14 mouse cellular contexts compared by ENCODE assay signal in the genomic region with DNA sequence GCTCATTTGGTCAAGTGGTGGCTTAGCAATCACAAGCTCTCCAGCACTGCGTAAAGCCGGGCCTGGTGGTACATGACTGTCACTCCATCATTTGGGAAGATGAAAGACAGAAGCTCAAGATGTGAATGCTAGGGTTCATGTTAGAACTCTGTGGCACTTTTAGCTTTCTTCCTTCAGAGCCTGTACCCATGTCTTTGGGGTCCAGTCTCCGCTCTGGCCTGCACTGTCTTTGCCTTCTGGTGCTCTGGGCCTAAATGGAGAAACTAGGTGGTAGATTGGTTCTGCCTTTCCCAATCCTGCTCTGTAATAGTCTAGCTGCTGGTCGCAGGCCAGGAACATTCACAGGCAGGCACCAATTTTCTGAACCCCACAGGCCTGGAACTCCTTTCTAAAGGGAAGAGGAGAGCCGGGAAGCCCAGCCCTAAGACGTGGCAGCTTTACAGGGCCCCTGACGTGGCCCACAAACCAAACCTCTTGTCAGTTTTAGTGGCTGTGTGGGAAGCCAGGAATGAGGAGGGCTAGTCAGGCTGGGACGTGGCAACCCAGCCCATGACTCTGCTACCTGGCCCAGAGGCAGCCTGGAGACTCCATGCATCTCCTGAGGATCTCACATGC. TPM values are rescaled to one million over a fixed set of nuclear protein-coding genes. Genes with fewer than 3 reads are reported as not detected.
A peak's percentile ranks its signal among the peaks of the same experiment; 100 is the strongest.
DNase-seq lines count a peak whose midpoint lies in the region; ATAC-seq and TF ChIP-seq lines count a peak whose summit lies in the region.
"Had no signal": no experiment of that assay in that cellular context is flagged by ENCODE, and none has a peak within 500 bp of the region (broad histone marks: within the 10 kb centered on the region; RNA-seq: fewer than 3 reads in every experiment).

No protein-coding gene starts in this region.

- no peaks in the 10 kb centered on the region for H3K9me3 ChIP-seq in hindbrain, embryonic 11.5 days (ENCODE audit: control insufficient read depth, low read length)
- no peaks in the 10 kb centered on the region for H3K9me3 ChIP-seq in hindbrain, embryonic 16.5 days (ENCODE audit: control insufficient read depth, low read length)
- H3K9me3 ChIP-seq: neural tube, embryonic 12.5 days had no signal

- 72% methylated on average over 8 of the region's 8 CpGs for WGBS in hindbrain, embryonic 11.5 days
- 72% methylated on average over 8 of the region's 8 CpGs for WGBS in hindbrain, embryonic 16.5 days

- peaks cover 12% of the 10 kb centered on the region for H3K4me1 ChIP-seq in hindbrain, embryonic 11.5 days (replicated peaks; ENCODE audit: control insufficient read depth, insufficient read depth, low read length)
- peaks cover 14% of the 10 kb centered on the region for H3K4me1 ChIP-seq in hindbrain, embryonic 16.5 days (ENCODE audit: control insufficient read depth, insufficient read depth, low read depth, low read length)
- H3K4me1 ChIP-seq in testis, adult 2 months (ENCODE audit: control insufficient read depth, insufficient read depth, low read length), result peaks cover 4% of the 10 kb centered on the region; the same call in 1 of the 2 replicates

- H3K4me3 ChIP-seq in hindbrain, embryonic 11.5 days (ENCODE audit: low read depth, low read length), result no peak overlapping the region
- H3K4me3 ChIP-seq in hindbrain, embryonic 16.5 days (ENCODE audit: low read length), result no peak overlapping the region
- no peak overlapping the region for H3K4me3 ChIP-seq in testis, adult 2 months (ENCODE audit: control insufficient read depth, low read depth, low read length)
- H3K4me3 ChIP-seq: neural tube, embryonic 12.5 days had no signal

- DNase-seq in hindbrain, embryonic 11.5 days (ENCODE audit: low spot score), result no peak
- no peak for DNase-seq in testis, postnatal 10 days (ENCODE audit: low spot score)
- DNase-seq in gastrocnemius, postnatal 36 days, result peak; percentile 42 to 45
- no peak for DNase-seq in c-Kit-positive CD71-positive TER-119-positive erythroid progenitor cells, embryonic 14.5 days (ENCODE audit: low spot score)
- no peak for DNase-seq in thymus, adult 18-20 months
- DNase-seq: adrenal gland, postnatal 10 days; cerebellum, adult 8-10 months; kidney, postnatal 14 days; thymus, postnatal 36 days had no signal

- TF ChIP-seq CTCF in testis, adult 2 months (IDR thresholded peaks at IDR 0.05; ENCODE audit: control insufficient read depth, insufficient read depth, insufficient replicate concordance, low read depth, low read length), result no peak

- no peak overlapping the region for H3K9ac ChIP-seq in hindbrain, embryonic 11.5 days (ENCODE audit: low read depth, low read length)
- H3K9ac ChIP-seq in hindbrain, embryonic 16.5 days (ENCODE audit: low read depth, low read length), result no peak overlapping the region
- H3K9ac ChIP-seq: neural tube, embryonic 12.5 days had no signal

- no peak for TF ChIP-seq POLR2A in testis, adult 2 months (IDR thresholded peaks at IDR 0.05; ENCODE audit: control insufficient read depth, low read depth, low read length)

- no peak overlapping the region for H3K4me2 ChIP-seq in hindbrain, embryonic 11.5 days (replicated peaks; ENCODE audit: low read depth, low read length)
- H3K4me2 ChIP-seq in hindbrain, embryonic 16.5 days (ENCODE audit: low read length), result no peak overlapping the region
- H3K4me2 ChIP-seq: neural tube, embryonic 12.5 days had no signal

- intact Hi-C loops in gastrocnemius, postnatal 36 days (cut with DNase I), result no loop called here

- H3K27ac ChIP-seq in hindbrain, embryonic 11.5 days (ENCODE audit: low read depth, low read length), result peak overlapping the region; percentile 79
- H3K27ac ChIP-seq in hindbrain, embryonic 16.5 days (ENCODE audit: low read depth, low read length), result no peak overlapping the region
- peak overlapping the region; percentile 16 for H3K27ac ChIP-seq in testis, adult 2 months (ENCODE audit: control insufficient read depth, insufficient read depth, low read depth, low read length)
- H3K27ac ChIP-seq: neural tube, embryonic 12.5 days had no signal

- H3K27me3 ChIP-seq in hindbrain, embryonic 11.5 days (ENCODE audit: control insufficient read depth, insufficient read depth, low read length), result no peaks in the 10 kb centered on the region
- no peaks in the 10 kb centered on the region for H3K27me3 ChIP-seq in hindbrain, embryonic 16.5 days (replicated peaks; ENCODE audit: control insufficient read depth, insufficient read depth, low read length)
- H3K27me3 ChIP-seq in testis, adult 2 months (ENCODE audit: control insufficient read depth, insufficient read depth, low read length), result no peaks in the 10 kb centered on the region
- H3K27me3 ChIP-seq: neural tube, embryonic 12.5 days had no signal

- H3K36me3 ChIP-seq in hindbrain, embryonic 11.5 days (ENCODE audit: control insufficient read depth, insufficient read depth, low read length), result no peaks in the 10 kb centered on the region
- no peaks in the 10 kb centered on the region for H3K36me3 ChIP-seq in hindbrain, embryonic 16.5 days (ENCODE audit: control insufficient read depth, insufficient read depth, low read length)
- H3K36me3 ChIP-seq in testis, adult 2 months (ENCODE audit: control insufficient read depth, insufficient read depth, low read length), result no peaks in the 10 kb centered on the region
- H3K36me3 ChIP-seq: neural tube, embryonic 12.5 days had no signal

- no peak for ATAC-seq in hindbrain, embryonic 11.5 days (ENCODE audit: low FRiP score)
- no peak for ATAC-seq in hindbrain, embryonic 16.5 days
- ATAC-seq: lung, postnatal 0 days had no signal

RNA-seq across cellular contexts. Expression of a gene that starts 1.9 kb away (rescaled TPM):
- 528 and 573 TPM in 2 replicates for polyA plus RNA-seq in hindbrain, embryonic 11.5 days (2014; fragmentation: Nextera tagmentation; extraction: Ambion mirVana)
- 616 and 724 TPM in 2 replicates for polyA plus RNA-seq in hindbrain, embryonic 16.5 days (2015; fragmentation: Nextera tagmentation; extraction: Ambion mirVana)
- 374 and 406 TPM in 2 replicates for polyA plus RNA-seq in testis, adult 2 months (2012; rRNA removed)
- 100 to 1,000 TPM; 572 to 675 TPM for total RNA-seq in gastrocnemius, postnatal 36 days (2021)
- total RNA-seq: MEL had no signal

RNA-seq across cellular contexts. Expression of a gene that starts 36.2 kb away (rescaled TPM):
- 248 and 262 TPM in 2 replicates for polyA plus RNA-seq in hindbrain, embryonic 11.5 days (2014; fragmentation: Nextera tagmentation; extraction: Ambion mirVana)
- 251 and 264 TPM in 2 replicates for polyA plus RNA-seq in hindbrain, embryonic 16.5 days (2015; fragmentation: Nextera tagmentation; extraction: Ambion mirVana)
- polyA plus RNA-seq in testis, adult 2 months (2012; rRNA removed), result 142 and 164 TPM in 2 replicates
- 10 to 100 TPM; 50.4 to 56.4 TPM for total RNA-seq in gastrocnemius, postnatal 36 days (2021)

RNA-seq across cellular contexts. Expression of a gene that starts 44.6 kb away (rescaled TPM):
- polyA plus RNA-seq in hindbrain, embryonic 11.5 days (2014; fragmentation: Nextera tagmentation; extraction: Ambion mirVana), result 199 and 220 TPM in 2 replicates
- 86.6 and 101 TPM in 2 replicates for polyA plus RNA-seq in hindbrain, embryonic 16.5 days (2015; fragmentation: Nextera tagmentation; extraction: Ambion mirVana)
- polyA plus RNA-seq in testis, adult 2 months (2012; rRNA removed), result 10.0 and 10.7 TPM in 2 replicates
- 10 to 100 TPM; 46.1 to 48.5 TPM for total RNA-seq in gastrocnemius, postnatal 36 days (2021)

Comparison
In these comparisons a context has a peak if more than half of its experiments do, and no peak if none do; other contexts are left out.
1. DNase-seq: peak in gastrocnemius, postnatal 36 days (2 of 2); none in hindbrain, embryonic 11.5 days (single experiment), testis, postnatal 10 days (single experiment), c-Kit-positive CD71-positive TER-119-positive erythroid progenitor cells, embryonic 14.5 days (single experiment) and thymus, adult 18-20 months (0 of 2).